Mouse (Mus musculus) MEL (cell line): ENCODE measurements around the gene Elk4. TPM values are rescaled to one million over a fixed set of nuclear protein-coding genes. Genes with fewer than 3 reads are reported as not detected.

Experiments used
- DNase-seq: peaks from one replicate; pipeline ENCODE4 v3.0.0; 2011; ENCODE audit warnings: low read depth, low spot score
- H3K27ac ChIP-seq: 2 replicates; pipeline ENCODE4 v1.5.1; 2012; ENCODE audit warnings: low read depth, mild to moderate bottlenecking, control low read depth, low read length, moderate library complexity; ENCODE audit not compliant: control insufficient read depth
- H3K27me3 ChIP-seq, 2 experiments: fragments of 150-350 bp in 1 of 2; sonication (generic) in 1 of 2; 2 replicates each; pipeline ENCODE4 v1.6.1; 2012; ENCODE audit warnings: low read length in 2 of 2, mild to moderate bottlenecking in 2 of 2, improper control_type of control experiment in 1 of 2, moderate library complexity in 1 of 2; ENCODE audit not compliant: insufficient read depth in 2 of 2, control insufficient read depth in 1 of 2
- H3K36me3 ChIP-seq, 2 experiments: 2 replicates each; pipeline ENCODE4 v1.6.1; 2012 to 2014; ENCODE audit warnings: low read length in 2 of 2, improper control_type of control experiment in 1 of 2, inconsistent platforms in 1 of 2, mild to moderate bottlenecking in 1 of 2; ENCODE audit not compliant: insufficient read depth in 2 of 2, control insufficient read depth in 1 of 2
- H3K4me1 ChIP-seq, 2 experiments: fragments of 150-350 bp in 1 of 2; sonication (generic) in 1 of 2; 2 replicates each; pipeline ENCODE4 v1.6.1; 2012; ENCODE audit warnings: low read length in 2 of 2, improper control_type of control experiment in 1 of 2, mild to moderate bottlenecking in 1 of 2; ENCODE audit not compliant: insufficient read depth in 2 of 2, control insufficient read depth in 1 of 2
- H3K4me3 ChIP-seq, 2 experiments: fragments of 150-350 bp in 1 of 2; sonication (generic) in 1 of 2; 2 replicates each; pipeline ENCODE4 v1.5.1; 2012; ENCODE audit warnings: low read depth in 2 of 2, low read length in 2 of 2, mild to moderate bottlenecking in 2 of 2, moderate library complexity in 2 of 2, control low read depth in 1 of 2, improper control_type of control experiment in 1 of 2; ENCODE audit not compliant: control insufficient read depth in 1 of 2, insufficient read depth in 1 of 2
- H3K79me2 ChIP-seq: 2 replicates; pipeline ENCODE4 v1.6.1; 2012; ENCODE audit warnings: mild to moderate bottlenecking, low read length, moderate library complexity; ENCODE audit not compliant: control insufficient read depth, poor library complexity, insufficient read depth
- H3K9ac ChIP-seq: 2 replicates; pipeline ENCODE4 v1.6.1; 2012; ENCODE audit warnings: low read depth, mild to moderate bottlenecking, control low read depth, low read length, moderate library complexity; ENCODE audit not compliant: control insufficient read depth, poor library complexity, severe bottlenecking
- H3K9me3 ChIP-seq: fragments of 150-350 bp; sonication (generic); replicated peaks from 2 replicates; pipeline ENCODE4 v1.6.1; 2012; ENCODE audit warnings: mild to moderate bottlenecking, low read length, improper control_type of control experiment, moderate library complexity; ENCODE audit not compliant: insufficient read depth
- CHD1 ChIP-seq: IDR thresholded peaks from 2 replicates; pipeline ENCODE4 v1.6.1; 2012; ENCODE audit warnings: low read depth, mild to moderate bottlenecking, inconsistent platforms, low read length, improper control_type of control experiment
- CHD2 ChIP-seq: IDR thresholded peaks from 2 replicates; pipeline ENCODE4 v1.6.1; 2011; ENCODE audit warnings: low read length, improper control_type of control experiment
- E2F4 ChIP-seq: IDR thresholded peaks from 2 replicates; pipeline ENCODE4 v1.6.1; 2011; ENCODE audit warnings: low read depth, low read length, improper control_type of control experiment, borderline replicate concordance
- EP300 ChIP-seq, 2 experiments: IDR thresholded peaks; 2 replicates each; pipeline ENCODE4 v1.6.1; 2011; ENCODE audit warnings: improper control_type of control experiment in 2 of 2, low read length in 2 of 2, low read depth in 1 of 2, mild to moderate bottlenecking in 1 of 2
- ETS1 ChIP-seq: IDR thresholded peaks from 2 replicates; pipeline ENCODE4 v1.6.1; 2012; ENCODE audit warnings: low read depth, mild to moderate bottlenecking, inconsistent platforms, low read length, improper control_type of control experiment, moderate library complexity
- JUND ChIP-seq: IDR thresholded peaks from 2 replicates; pipeline ENCODE4 v1.6.1; 2011; ENCODE audit warnings: low read depth, mild to moderate bottlenecking, improper control_type of control experiment, low read length
- MAX ChIP-seq: IDR thresholded peaks from 2 replicates; pipeline ENCODE4 v1.6.1; 2011; ENCODE audit warnings: low read length, improper control_type of control experiment
- MAZ ChIP-seq: IDR thresholded peaks from 2 replicates; pipeline ENCODE4 v1.6.1; 2012; ENCODE audit warnings: low read depth, mild to moderate bottlenecking, inconsistent platforms, low read length, improper control_type of control experiment
- MXI1 ChIP-seq: IDR thresholded peaks from 2 replicates; pipeline ENCODE4 v1.6.1; 2011; ENCODE audit warnings: mild to moderate bottlenecking, low read depth, low read length, improper control_type of control experiment
- POLR2A ChIP-seq, 2 experiments: IDR thresholded peaks; 2 replicates each; pipeline ENCODE4 v1.6.1; 2011 to 2012; ENCODE audit warnings: low read length in 2 of 2, mild to moderate bottlenecking in 2 of 2, control low read depth in 1 of 2, improper control_type of control experiment in 1 of 2, low read depth in 1 of 2, moderate library complexity in 1 of 2; ENCODE audit not compliant: control insufficient read depth in 1 of 2, insufficient read depth in 1 of 2, poor library complexity in 1 of 2
- RAD21 ChIP-seq: IDR thresholded peaks from 2 replicates; pipeline ENCODE4 v1.6.1; 2011; ENCODE audit warnings: mild to moderate bottlenecking, low read depth, low read length, improper control_type of control experiment
- SIN3A ChIP-seq: IDR thresholded peaks from 2 replicates; pipeline ENCODE4 v1.6.1; 2012; ENCODE audit warnings: low read length, improper control_type of control experiment, inconsistent platforms
- TAL1 ChIP-seq: IDR thresholded peaks from 2 replicates; pipeline ENCODE4 v1.6.1; 2012; ENCODE audit warnings: mild to moderate bottlenecking, inconsistent platforms, low read length, moderate library complexity, mixed read lengths
- TBP ChIP-seq: IDR thresholded peaks from 2 replicates; pipeline ENCODE4 v1.8.0; 2011; ENCODE audit warnings: low read depth, low read length, improper control_type of control experiment
- TCF12 ChIP-seq: IDR thresholded peaks from 2 replicates; pipeline ENCODE4 v1.6.1; 2014; ENCODE audit warnings: low read depth, mild to moderate bottlenecking, inconsistent platforms, low read length, improper control_type of control experiment, moderate library complexity
- USF1 ChIP-seq: IDR thresholded peaks from 2 replicates; pipeline ENCODE4 v1.6.1; 2014; ENCODE audit warnings: low read depth, mild to moderate bottlenecking, inconsistent platforms, low read length, improper control_type of control experiment, moderate library complexity
- USF2 ChIP-seq, 2 experiments: IDR thresholded peaks; 2 replicates each; pipeline ENCODE4 v1.6.1; 2011 to 2012; ENCODE audit warnings: improper control_type of control experiment in 2 of 2, low read length in 2 of 2, borderline replicate concordance in 1 of 2, inconsistent platforms in 1 of 2, low read depth in 1 of 2, mild to moderate bottlenecking in 1 of 2; ENCODE audit not compliant: insufficient read depth in 1 of 2
- ZKSCAN1 ChIP-seq: IDR thresholded peaks from 2 replicates; pipeline ENCODE4 v1.6.1; 2012; ENCODE audit warnings: low read depth, mild to moderate bottlenecking, inconsistent platforms, low read length, improper control_type of control experiment, moderate library complexity
- ZNF384 ChIP-seq: IDR thresholded peaks from 2 replicates; pipeline ENCODE4 v1.6.1; 2012; ENCODE audit warnings: low read depth, mild to moderate bottlenecking, inconsistent platforms, low read length, improper control_type of control experiment
- polyA plus RNA-seq, 2 experiments: library from polyadenylated mRNA; stranded (reverse) in 1 of 2; unstranded in 1 of 2; fragments of >175 nt in 1 of 2; fragments of >200 nt in 1 of 2; gene quantifications; 2 replicates each; pipeline versions ENCODE4 v1.2.1 to v1.2.4; 2012; ENCODE audit warnings: low replicate concordance in 2 of 2, low read depth in 1 of 2; ENCODE audit not compliant: insufficient read length in 2 of 2, insufficient read depth in 1 of 2, missing spikeins in 1 of 2
- total RNA-seq: library from RNA; depleted of rRNA; stranded (reverse); fragments of 300-350 nt; gene quantifications from 2 replicates; pipeline ENCODE4 v1.2.3, GENCODE M21; 2012

Gene Elk4
- total and polyA plus RNA-seq, 3 experiments: 19.4 to 191 (median 20.3) TPM

DNA sequence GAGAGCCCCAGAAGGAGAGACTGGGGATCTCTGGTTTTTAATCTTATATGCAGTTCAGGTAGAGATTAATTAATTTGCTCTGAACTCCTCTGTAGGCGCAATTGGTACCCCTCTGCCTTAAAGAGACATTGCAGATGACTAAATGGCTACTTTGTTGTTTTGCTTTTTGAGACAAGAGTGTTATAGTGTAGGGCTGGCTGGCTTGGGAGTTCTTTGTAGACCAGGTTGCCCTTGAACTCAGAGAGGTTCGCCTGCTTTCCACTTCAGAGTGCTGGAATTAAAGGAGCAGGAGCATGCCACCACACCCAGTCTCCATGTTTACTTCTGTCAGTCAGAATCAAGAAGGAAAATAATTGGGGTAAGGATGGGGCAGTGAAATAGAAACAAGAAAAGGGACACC, 4.3 kb upstream of the Elk4 start:
- Histone ChIP-seq H3K4me1 (peaks cover 23 to 27% of the 10 kb centered on the region in 2 experiments), H3K27me3 (no peaks in the 10 kb centered on the region), H3K36me3 (peaks cover 0 to 39% of the 10 kb centered on the region in 2 experiments; a peak in 2 of 4 replicates), H3K79me2 (peaks cover 6% of the 10 kb centered on the region; the same call in 1 of the 2 replicates), H3K9me3 (no peaks in the 10 kb centered on the region), H3K9ac (no peak overlapping the region), H3K27ac (no peak overlapping the region), H3K4me3 (no peak overlapping the region)
- TF ChIP-seq JUND (no peak), CHD1 (no peak), MAZ (no peak), ETS1 (no peak), MAX (no peak), SIN3A (no peak), USF2 (IDR thresholded peaks at IDR 0.05; ENCODE audit: borderline replicate concordance in 1 of 2, insufficient read depth in 1 of 2, low read depth in 1 of 2, low read length in 2 of 2) (no peak), EP300 (IDR thresholded peaks at IDR 0.05; ENCODE audit: low read depth in 1 of 2, low read length in 2 of 2) (no peak), RAD21 (no peak), USF1 (no peak), ZNF384 (no peak), E2F4 (no peak), MXI1 (no peak), TBP (no peak)
- no peak for DNase-seq

DNA sequence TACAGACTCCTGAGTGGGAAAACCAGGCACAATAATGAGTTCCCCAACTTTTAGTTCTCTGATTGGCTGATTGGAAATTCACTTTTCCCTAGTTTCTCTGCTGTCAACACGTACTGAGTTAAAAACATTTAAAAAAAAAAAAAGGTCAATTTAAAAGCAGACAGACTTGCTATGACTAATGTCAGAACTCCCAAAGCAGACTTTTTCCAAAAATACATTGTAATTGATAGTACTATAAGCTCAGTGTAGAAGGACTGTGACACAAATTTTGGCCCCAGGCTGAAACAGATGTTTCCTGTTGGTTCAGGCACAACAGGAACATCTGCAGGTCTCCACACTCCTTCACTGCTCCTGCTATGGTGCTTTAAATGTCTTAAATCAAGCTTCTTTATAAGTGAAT, 3.6 kb upstream of the Elk4 start:
- H3K79me2 ChIP-seq: peaks cover 12% of the 10 kb centered on the region
- H3K9me3 ChIP-seq: no peaks in the 10 kb centered on the region
- H3K9ac ChIP-seq: no peak overlapping the region
- H3K4me3 ChIP-seq: no peak overlapping the region
- H3K27me3 ChIP-seq: no peaks in the 10 kb centered on the region
- H3K36me3 ChIP-seq: peaks cover 0 to 39% of the 10 kb centered on the region in 2 experiments; a peak in 2 of 4 replicates
- peaks cover 23 to 27% of the 10 kb centered on the region in 2 experiments for H3K4me1 ChIP-seq
- TF ChIP-seq RAD21 (no peak), ETS1 (peak; percentile 34; the same call in 1 of the 2 replicates), ZKSCAN1 (no peak), TCF12 (no peak), CHD2 (no peak), TAL1 (no peak), POLR2A (IDR thresholded peaks at IDR 0.05; ENCODE audit: control insufficient read depth in 1 of 2, insufficient read depth in 1 of 2, low read depth in 1 of 2, low read length in 2 of 2, poor library complexity in 1 of 2) (no peak), USF2 (IDR thresholded peaks at IDR 0.05; ENCODE audit: borderline replicate concordance in 1 of 2, insufficient read depth in 1 of 2, low read depth in 1 of 2, low read length in 2 of 2) (no peak)
- DNase-seq: no peak
- H3K27ac ChIP-seq: no peak overlapping the region
